Mouse (Mus musculus) cerebral cortex, adult 2 months (tissue): ENCODE data around the gene Plce1.

Source experiments
- WGBS: fragments of 180-500 bp; shearing (Covaris S2); methylation state at CpG from one replicate; pipeline ENCODE4 v1.1.7; 2018; 5-methylcytosine and 5-hydroxymethylcytosine counted together

Plce1 gene

GRCm38 (mm10) chr19:38587559-38587958, 106.7 kb downstream of the Plce1 start:
- 48% methylated on average over 5 of the region's 5 CpGs for WGBS

GRCm38 (mm10) chr19:38589466-38589865, 108.6 kb downstream of the Plce1 start:
- 86% methylated on average over 5 of the region's 5 CpGs for WGBS

- WGBS: 85% methylated on average over 8 of the region's 8 CpGs
These were observed 109.0 kb downstream of the Plce1 start for GRCm38 (mm10) chr19:38589941-38590340.

- WGBS: 51% methylated on average over 7 of the region's 7 CpGs
These were observed 111.8 kb downstream of the Plce1 start for GRCm38 (mm10) chr19:38592566-38593224.

GRCm38 (mm10) chr19:38593225-38593897, 112.5 kb downstream of the Plce1 start:
- WGBS: 48% methylated on average over 12 of the region's 12 CpGs

- WGBS: 83% methylated on average over 4 of the region's 4 CpGs
These were observed 115.2 kb downstream of the Plce1 start for GRCm38 (mm10) chr19:38596096-38596495.

GRCm38 (mm10) chr19:38597392-38597791, 116.5 kb downstream of the Plce1 start:
- WGBS: 94% methylated on average over 2 of the region's 2 CpGs

GRCm38 (mm10) chr19:38599001-38599400, 118.1 kb downstream of the Plce1 start:
- WGBS: 69% methylated on average over 3 of the region's 3 CpGs

- 77% methylated on average over 5 of the region's 5 CpGs for WGBS
These were observed 120.2 kb downstream of the Plce1 start for GRCm38 (mm10) chr19:38601127-38601526.

- WGBS: 56% methylated on average over 9 of the region's 9 CpGs
These were observed 121.9 kb downstream of the Plce1 start for GRCm38 (mm10) chr19:38602811-38603210.

GRCm38 (mm10) chr19:38607236-38607635, 126.3 kb downstream of the Plce1 start:
- WGBS: 87% methylated on average over 5 of the region's 5 CpGs

- 83% methylated on average over 8 of the region's 8 CpGs for whole genome bisulfite sequencing
These were observed 128.2 kb downstream of the Plce1 start for GRCm38 (mm10) chr19:38608951-38609654.

GRCm38 (mm10) chr19:38610291-38610690, 129.4 kb downstream of the Plce1 start:
- WGBS: 91% methylated on average over 2 of the region's 2 CpGs

- 85% methylated on average over 8 of the region's 8 CpGs for WGBS
These were observed 129.9 kb downstream of the Plce1 start for GRCm38 (mm10) chr19:38610809-38611208.

- 73% methylated on average over 11 of the region's 11 CpGs for WGBS
These were observed 133.3 kb downstream of the Plce1 start for GRCm38 (mm10) chr19:38614067-38614675.

- WGBS: 61% methylated on average over 6 of the region's 6 CpGs
These were observed 134.4 kb downstream of the Plce1 start for GRCm38 (mm10) chr19:38615356-38615755.

GRCm38 (mm10) chr19:38620134-38620533, 139.2 kb downstream of the Plce1 start:
- WGBS: 70% methylated on average over 4 of the region's 4 CpGs

GRCm38 (mm10) chr19:38621546-38621945, 140.6 kb downstream of the Plce1 start:
- 64% methylated on average over 10 of the region's 10 CpGs for WGBS

GRCm38 (mm10) chr19:38626246-38627015, 145.5 kb downstream of the Plce1 start:
- 75% methylated on average over 9 of the region's 9 CpGs for WGBS

GRCm38 (mm10) chr19:38627075-38627768, 146.3 kb downstream of the Plce1 start:
- 82% methylated on average over 9 of the region's 9 CpGs for WGBS

GRCm38 (mm10) chr19:38632251-38632650, 151.3 kb downstream of the Plce1 start:
- 82% methylated on average over 3 of the region's 3 CpGs for WGBS
